ENCODE assay signal across 7 mouse cellular contexts in the genomic region with DNA sequence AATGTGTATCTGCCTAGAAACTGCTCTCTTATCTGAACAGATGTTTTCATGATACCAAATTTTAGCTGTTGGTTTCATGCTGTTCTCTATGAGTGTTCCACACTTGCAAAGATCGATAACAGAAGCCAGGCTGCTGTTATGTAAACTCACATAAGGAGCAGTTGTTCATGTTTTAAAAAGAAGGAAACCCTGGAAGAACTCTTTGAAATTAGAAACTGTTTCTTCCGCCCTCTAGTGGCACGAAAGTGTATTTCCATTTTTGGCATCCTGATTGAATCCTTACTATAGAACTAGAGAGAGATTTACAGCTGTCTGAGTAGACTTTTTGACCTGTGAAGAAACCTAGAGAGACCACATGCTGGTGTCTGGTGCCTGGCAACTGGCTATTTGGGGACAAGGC. TPM values are rescaled to one million over a fixed set of nuclear protein-coding genes. Genes with fewer than 3 reads are reported as not detected.
A peak's percentile ranks its signal among the peaks of the same experiment; 100 is the strongest.
DNase-seq lines count a peak whose midpoint lies in the region; ATAC-seq and TF ChIP-seq lines count a peak whose summit lies in the region.

No protein-coding gene starts in this region.

- H3K9ac ChIP-seq in intestine, postnatal 0 days (ENCODE audit: low read depth, low read length), result no peak overlapping the region
- no peak overlapping the region for H3K9ac ChIP-seq in intestine, embryonic 16.5 days (ENCODE audit: low read depth, low read length)

- no peak overlapping the region for H3K4me3 ChIP-seq in intestine, postnatal 0 days (ENCODE audit: low read depth, low read length)
- H3K4me3 ChIP-seq in intestine, embryonic 16.5 days (ENCODE audit: low read length), result no peak overlapping the region
- H3K4me3 ChIP-seq in E14TG2a.4 (replicated peaks; ENCODE audit: low read length), result no peak overlapping the region
- H3K4me3 ChIP-seq in left cerebral cortex, adult 2 months, result no peak overlapping the region

- H3K9me3 ChIP-seq in intestine, postnatal 0 days (ENCODE audit: control insufficient read depth), result no peaks in the 10 kb centered on the region
- H3K9me3 ChIP-seq in intestine, embryonic 16.5 days (ENCODE audit: control insufficient read depth, low read length), result no peaks in the 10 kb centered on the region
- no peaks in the 10 kb centered on the region for H3K9me3 ChIP-seq in E14TG2a.4 (ENCODE audit: low read length)

- no peak overlapping the region for H3K27ac ChIP-seq in intestine, postnatal 0 days (ENCODE audit: low read depth, low read length)
- H3K27ac ChIP-seq in intestine, embryonic 16.5 days (ENCODE audit: low read length), result no peak overlapping the region
- H3K27ac ChIP-seq in left cerebral cortex, adult 2 months, result peak overlapping the region; percentile 81

- H3K4me2 ChIP-seq in intestine, postnatal 0 days (replicated peaks; ENCODE audit: low read depth), result no peak overlapping the region
- no peak overlapping the region for H3K4me2 ChIP-seq in intestine, embryonic 16.5 days (ENCODE audit: low read depth, low read length)

- peak; percentile 73 for TF ChIP-seq CTCF in intestine, postnatal 0 days (IDR thresholded peaks at IDR 0.05; ENCODE audit: low read depth)
- peak; percentile 74 for TF ChIP-seq CTCF in E14TG2a.4 (conservative IDR thresholded peaks at IDR 0.05; ENCODE audit: low read length)
- TF ChIP-seq CTCF in left cerebral cortex, adult 2 months (IDR thresholded peaks at IDR 0.05), result peak; percentile 76

- intact Hi-C loops in left cerebral cortex, adult 2 months (cut with DNase I), result no loop called here

- ATAC-seq in intestine, postnatal 0 days, result no peak
- ATAC-seq in intestine, embryonic 16.5 days, result no peak

- DNase-seq in adipocyte (ENCODE audit: low spot score), result peak; percentile 46
- no peak for DNase-seq in left cerebral cortex, adult 2 months (ENCODE audit: extremely low spot score in 1 of 2, low spot score in 2 of 2)
- DNase-seq in spleen, postnatal 36 days (ENCODE audit: low spot score in 2 of 2), result no peak
- no peak for DNase-seq in urinary bladder, postnatal 10 days (ENCODE audit: low spot score)

- H3K36me3 ChIP-seq in intestine, postnatal 0 days (ENCODE audit: control insufficient read depth, insufficient read depth), result peaks cover 8% of the 10 kb centered on the region; the same call in 1 of the 2 replicates
- no peaks in the 10 kb centered on the region for H3K36me3 ChIP-seq in intestine, embryonic 16.5 days (ENCODE audit: control insufficient read depth, insufficient read depth, low read length)
- no peaks in the 10 kb centered on the region for H3K36me3 ChIP-seq in E14TG2a.4 (ENCODE audit: insufficient read depth, low read length)

- H3K27me3 ChIP-seq in intestine, postnatal 0 days (replicated peaks; ENCODE audit: control insufficient read depth, insufficient read depth, low read length), result no peaks in the 10 kb centered on the region
- no peaks in the 10 kb centered on the region for H3K27me3 ChIP-seq in intestine, embryonic 16.5 days (replicated peaks; ENCODE audit: control insufficient read depth, insufficient read depth, low read length)
- H3K27me3 ChIP-seq in E14TG2a.4 (ENCODE audit: insufficient read depth, low read length), result peaks cover 35% of the 10 kb centered on the region

- WGBS in intestine, postnatal 0 days, result 4% methylated on average over 3 of the region's 3 CpGs
- WGBS in intestine, embryonic 16.5 days, result 7% methylated on average over 3 of the region's 3 CpGs

- no peaks in the 10 kb centered on the region for H3K4me1 ChIP-seq in intestine, postnatal 0 days (replicated peaks; ENCODE audit: control insufficient read depth, insufficient read depth, low read length)
- H3K4me1 ChIP-seq in intestine, embryonic 16.5 days (ENCODE audit: control insufficient read depth, insufficient read depth, low read length), result no peaks in the 10 kb centered on the region
- H3K4me1 ChIP-seq in E14TG2a.4 (replicated peaks; ENCODE audit: low read depth, low read length), result peaks cover 25% of the 10 kb centered on the region

RNA-seq across cellular contexts. Expression of gene Evl, which starts 43.5 kb away (rescaled TPM):
- 18.0 and 20.5 TPM in 2 replicates for polyA plus RNA-seq in intestine, postnatal 0 days (2015; fragmentation: Nextera tagmentation; extraction: Ambion mirVana)
- polyA plus RNA-seq in intestine, embryonic 16.5 days (2015; fragmentation: Nextera tagmentation; extraction: Ambion mirVana), result 21.5 and 23.7 TPM in 2 replicates
- 100 to 1,000 TPM; 242 to 249 TPM for total RNA-seq in left cerebral cortex, adult 2 months (2021)
